Mouse (Mus musculus) activated CD4-positive, CD25-positive, alpha-beta regulatory T cell, adult 4 months (primary cell): ENCODE results near the gene Tenm3. TPM values are rescaled to one million over a fixed set of nuclear protein-coding genes. Genes with fewer than 3 reads are reported as not detected.

Experiments
- ATAC-seq: one replicate; pipeline ENCODE4 v1.8.0; 2017
- polyA plus RNA-seq, 2 experiments: library from polyadenylated mRNA; unstranded; fragments of 100-300 nt; shearing (Covaris generic); gene quantifications; one replicate each; pipeline ENCODE4 v1.2.1; 2017

The Tenm3 gene
- polyA plus RNA-seq, 2 experiments from 2014 or later: not detected

GRCm38 (mm10) chr8:48809104-48809503, 34.6 kb downstream of the Tenm3 start:
- no peak for ATAC-seq

- no peak for ATAC-seq
These were observed 40.7 kb downstream of the Tenm3 start for GRCm38 (mm10) chr8:48803070-48803469.

DNA sequence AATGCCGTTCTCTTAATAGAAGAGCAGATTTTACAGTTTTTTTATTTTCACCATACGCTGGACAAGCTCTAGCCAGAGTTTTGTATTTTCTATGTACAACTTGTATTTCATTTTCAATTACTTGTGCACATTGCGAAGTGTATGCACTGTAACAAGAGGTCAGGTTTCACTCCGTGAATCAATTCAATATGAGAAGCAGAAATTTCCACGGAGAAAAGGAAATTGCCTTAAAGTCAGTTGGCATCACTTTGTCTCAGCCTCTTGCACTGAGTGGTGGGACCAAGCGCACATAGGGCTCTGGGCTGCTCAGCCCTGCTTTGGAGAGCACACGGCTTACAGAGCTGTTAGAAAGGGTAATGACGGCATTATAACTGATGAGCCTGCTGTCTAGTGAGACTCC, 41.5 kb downstream of the Tenm3 start:
- ATAC-seq: no peak

GRCm38 (mm10) chr8:48797955-48798359, 45.8 kb downstream of the Tenm3 start:
- ATAC-seq: no peak

GRCm38 (mm10) chr8:48794285-48794684, 49.5 kb downstream of the Tenm3 start:
- no peak for ATAC-seq

- ATAC-seq: no peak
These were observed 50.0 kb downstream of the Tenm3 start for GRCm38 (mm10) chr8:48793729-48794128.

DNA sequence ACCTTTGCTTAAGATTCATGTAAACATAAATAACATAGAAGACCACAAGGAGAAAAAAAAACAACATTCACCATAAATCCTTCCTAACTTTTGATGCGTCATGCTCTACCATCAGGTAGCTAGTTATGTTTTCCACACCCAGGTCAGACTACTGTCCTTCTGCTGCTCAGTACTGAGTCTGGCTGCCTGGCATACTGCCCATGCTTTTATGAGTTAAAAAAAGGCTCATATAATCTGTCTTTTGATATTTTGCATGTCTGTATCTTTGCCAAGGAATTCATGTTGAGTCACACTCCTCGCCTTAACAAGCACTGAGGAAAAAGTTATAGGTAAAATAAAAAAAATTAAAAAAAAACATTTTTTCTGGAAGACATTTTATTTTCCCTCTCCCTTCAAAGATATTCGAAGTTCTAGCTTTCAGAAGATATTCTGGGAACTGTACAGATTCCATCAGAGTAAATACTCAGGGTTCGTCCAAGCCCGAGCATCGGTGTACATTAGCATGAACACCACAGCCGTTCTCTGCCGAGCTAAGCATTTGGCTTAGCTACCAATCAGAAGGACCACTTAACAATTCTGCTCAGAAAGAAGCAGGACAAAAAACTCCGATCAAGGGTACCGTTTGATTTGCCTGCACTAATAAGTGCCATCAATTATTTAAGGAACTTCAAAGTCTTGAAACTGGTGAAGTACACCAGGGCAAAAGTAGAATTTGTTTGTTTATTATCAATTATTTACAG, 51.0 kb downstream of the Tenm3 start:
- ATAC-seq: no peak

DNA sequence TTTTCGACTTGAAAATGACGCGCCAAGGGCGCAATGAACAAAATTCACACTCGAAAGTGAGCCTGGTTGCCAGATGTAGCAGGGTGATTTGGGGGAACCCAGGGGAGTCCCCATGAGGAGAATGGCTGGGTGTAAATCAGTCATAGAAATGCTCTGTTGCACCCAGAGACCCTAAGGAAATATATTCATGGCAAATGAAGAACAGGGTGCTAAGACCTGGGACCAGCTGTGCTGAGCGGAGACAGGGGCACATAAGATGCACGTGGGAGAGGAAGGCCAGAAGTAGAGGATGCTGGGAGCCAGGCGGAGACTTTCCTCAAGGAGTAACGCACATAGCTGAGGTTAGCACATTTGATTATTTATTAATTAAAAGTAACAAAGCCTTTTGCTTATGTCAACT, 60.4 kb downstream of the Tenm3 start:
- ATAC-seq: no peak

GRCm38 (mm10) chr8:48780628-48781027, 63.1 kb downstream of the Tenm3 start:
- no peak for ATAC-seq

GRCm38 (mm10) chr8:48779194-48779593, 64.6 kb downstream of the Tenm3 start:
- ATAC-seq: no peak

GRCm38 (mm10) chr8:48776081-48776480, 67.7 kb downstream of the Tenm3 start:
- ATAC-seq: no peak

DNA sequence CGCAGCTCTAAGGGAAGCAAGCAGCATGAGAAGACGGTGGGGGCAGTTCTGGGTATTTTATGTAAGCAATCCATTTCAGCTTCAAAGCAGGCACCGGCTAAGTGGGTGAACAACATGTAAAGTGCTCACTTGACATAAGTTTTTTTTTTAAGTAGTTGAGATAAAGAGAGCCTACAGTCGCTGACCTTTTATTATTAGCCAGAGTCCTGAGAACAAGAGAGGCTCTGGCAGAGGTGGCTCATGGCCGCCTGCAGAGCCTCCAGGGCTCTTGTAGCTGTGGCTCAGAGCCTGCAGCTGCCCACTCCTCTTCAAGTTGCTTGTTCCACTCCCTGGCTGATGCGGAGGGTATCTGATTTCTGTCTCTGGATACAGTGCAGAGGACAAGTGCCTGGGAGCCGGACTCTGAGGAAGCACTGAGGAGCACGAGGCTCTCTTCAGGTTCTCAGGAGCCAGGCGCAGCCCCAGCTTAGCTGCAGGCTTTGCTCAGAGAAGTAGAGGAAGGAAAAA, 68.2 kb downstream of the Tenm3 start:
- no peak for ATAC-seq

DNA sequence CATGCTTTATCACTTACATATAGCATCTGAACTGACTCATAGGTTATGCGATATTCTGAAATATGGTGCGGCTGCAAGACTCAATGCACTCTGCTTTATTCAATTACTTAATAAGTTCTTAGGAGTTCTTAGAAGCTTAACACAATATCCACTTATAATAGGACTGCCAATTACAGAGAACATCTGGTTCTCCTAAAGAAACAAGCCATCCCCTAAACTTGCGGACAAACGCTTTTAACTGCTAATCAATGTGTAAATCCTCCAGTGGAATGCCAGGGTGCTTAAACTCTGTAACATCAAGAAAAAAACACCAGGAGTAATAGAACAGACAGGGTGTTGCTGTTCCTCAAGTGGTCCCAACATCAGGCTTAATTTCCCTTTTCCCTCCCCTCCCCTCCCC, 68.9 kb downstream of the Tenm3 start:
- no peak for ATAC-seq

DNA sequence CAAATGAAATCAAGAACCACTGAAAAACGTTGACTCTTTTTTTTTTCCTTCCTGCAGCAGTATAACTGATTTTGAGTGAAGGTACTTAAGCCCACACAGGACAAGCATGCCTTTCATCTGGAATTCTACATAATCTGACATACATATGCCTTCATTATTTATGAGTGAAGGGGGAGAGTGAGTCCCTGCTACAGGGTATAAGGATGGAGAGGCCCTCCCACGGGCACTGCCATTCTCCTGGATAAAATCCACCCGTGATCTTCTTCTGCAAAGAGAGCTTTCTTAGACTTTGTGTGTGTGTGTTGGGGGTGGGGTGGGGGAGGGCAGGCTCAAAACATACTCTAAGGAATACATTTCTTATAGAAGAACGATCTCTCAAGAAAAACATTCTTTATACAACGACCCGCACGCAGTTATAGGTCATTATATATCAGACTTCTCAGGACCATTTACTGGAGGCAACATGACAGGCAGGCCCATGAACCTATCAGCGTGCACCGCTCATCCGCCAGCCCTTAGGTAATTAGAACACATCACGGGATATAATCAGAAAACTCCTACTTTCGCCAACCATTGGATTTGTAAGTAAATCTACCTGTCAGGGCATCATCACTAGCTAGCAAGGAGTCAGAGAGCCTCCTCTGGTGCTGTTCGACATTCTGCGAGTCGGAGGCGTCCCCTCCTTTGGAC, 77.1 kb downstream of the Tenm3 start:
- no peak for ATAC-seq

DNA sequence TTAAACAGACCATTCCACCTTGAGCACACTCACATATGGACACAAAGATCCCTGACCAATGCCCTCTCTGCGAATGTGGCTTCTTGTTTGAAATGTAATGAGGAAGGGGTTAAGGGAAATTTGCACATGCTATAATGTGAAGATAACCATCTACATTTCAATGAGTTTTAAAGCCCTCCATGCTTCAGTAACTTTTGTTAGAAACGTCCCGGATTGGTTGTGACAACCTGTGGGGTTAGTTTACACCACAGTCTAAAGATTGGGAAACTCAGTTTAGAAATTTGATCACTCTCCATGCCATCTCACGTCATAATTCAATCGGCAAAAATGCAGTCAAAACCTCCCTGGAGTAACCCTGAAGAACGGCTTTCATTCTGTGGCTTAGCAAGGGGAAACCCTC, 78.5 kb downstream of the Tenm3 start:
- no peak for ATAC-seq

- no peak for ATAC-seq
These were observed 79.7 kb downstream of the Tenm3 start for GRCm38 (mm10) chr8:48764011-48764410.

- no peak for ATAC-seq
These were observed 86.9 kb downstream of the Tenm3 start for GRCm38 (mm10) chr8:48756874-48757273.

DNA sequence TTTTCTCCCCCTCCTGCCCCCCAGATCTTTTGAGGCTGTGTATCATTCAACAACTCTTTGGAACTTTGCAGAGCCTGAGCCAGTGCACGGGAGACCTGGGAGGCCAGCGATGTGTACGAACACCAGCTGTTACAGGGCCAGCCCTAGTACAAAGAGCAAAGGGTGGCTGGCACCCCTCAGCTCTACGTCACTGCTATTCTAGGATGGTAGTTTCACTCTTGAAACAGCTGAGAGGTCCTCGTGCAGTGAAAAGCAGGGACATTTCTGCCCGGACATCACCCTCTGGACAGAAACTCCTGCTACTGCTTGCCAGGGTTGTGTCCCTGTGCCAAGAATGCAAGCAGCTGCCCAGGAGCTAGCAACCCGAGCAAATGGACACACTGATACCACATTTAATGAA, 88.3 kb downstream of the Tenm3 start:
- ATAC-seq: no peak

GRCm38 (mm10) chr8:48754959-48755358, 88.8 kb downstream of the Tenm3 start:
- ATAC-seq: no peak

DNA sequence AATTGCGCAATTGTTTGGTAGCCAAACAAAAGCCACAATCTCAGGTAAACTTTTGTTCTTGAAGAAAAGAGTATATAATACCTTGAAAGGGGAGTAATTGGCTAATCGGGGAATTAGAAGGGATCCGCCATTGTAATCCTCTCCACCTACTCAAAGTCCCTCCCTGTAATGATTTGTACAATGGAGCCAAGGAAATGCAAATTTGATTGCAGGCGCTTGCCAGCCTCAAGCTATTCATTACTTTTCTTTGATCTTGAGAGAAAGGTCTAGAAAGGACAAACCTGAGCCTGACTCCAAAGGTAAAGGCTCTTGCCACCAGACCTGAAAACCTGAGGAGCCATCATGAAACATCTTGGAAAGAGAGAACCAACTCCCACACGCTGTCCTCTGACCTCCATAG, 91.8 kb downstream of the Tenm3 start:
- no peak for ATAC-seq

- ATAC-seq: no peak
These were observed 95.2 kb downstream of the Tenm3 start for GRCm38 (mm10) chr8:48748503-48749059.

DNA sequence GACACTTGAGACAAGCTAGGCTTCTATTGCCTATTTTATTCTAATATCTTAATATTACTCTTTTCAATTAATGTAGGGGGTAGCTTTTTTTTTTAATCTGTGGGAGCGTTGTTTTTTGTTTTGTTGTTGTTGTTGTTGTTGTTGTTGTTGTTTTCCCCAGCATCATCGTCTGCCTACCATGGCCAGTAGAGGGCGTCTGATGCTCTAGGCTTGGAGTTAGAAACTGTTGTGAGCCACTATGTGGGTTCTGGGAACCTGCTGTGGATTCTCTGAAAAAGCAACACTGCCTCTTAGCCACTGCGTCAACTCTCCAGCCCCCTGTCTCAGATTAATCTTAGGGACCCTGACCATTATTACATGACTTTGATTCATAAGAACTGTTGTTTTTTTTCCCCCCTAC, 99.8 kb downstream of the Tenm3 start:
- no peak for ATAC-seq

GRCm38 (mm10) chr8:48742741-48743140, 101.0 kb downstream of the Tenm3 start:
- ATAC-seq: no peak

GRCm38 (mm10) chr8:48740951-48741350, 102.8 kb downstream of the Tenm3 start:
- ATAC-seq: no peak
